Mouse (Mus musculus): ENCODE data around the gene Ctnnd2. TPM values are rescaled to one million over a fixed set of nuclear protein-coding genes. Genes with fewer than 3 reads are reported as not detected.

Ctnnd2 gene
- total RNA-seq, 2 experiments from 2014 or later, result 2.6 to 2.8 TPM

DNA sequence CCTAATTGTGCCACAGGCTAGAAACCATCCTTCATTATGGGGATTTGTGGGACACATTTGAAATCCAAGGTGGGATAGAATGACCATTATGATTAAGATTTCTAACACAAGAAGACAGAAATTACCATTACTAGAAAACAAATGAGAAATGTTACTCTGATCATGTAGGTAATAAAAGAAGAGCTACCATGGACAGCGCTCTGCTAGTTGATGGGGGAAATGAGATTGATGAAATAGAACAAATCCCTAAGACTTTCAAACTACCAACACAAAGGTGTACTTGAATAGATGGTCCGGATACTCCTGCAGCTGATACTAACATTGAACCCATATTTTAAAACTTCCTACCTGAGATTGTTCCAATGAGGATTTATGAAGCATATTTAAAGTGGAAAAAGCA is 68.5 kb downstream of the Ctnnd2 start:
- DNase-seq, result no peak

DNA sequence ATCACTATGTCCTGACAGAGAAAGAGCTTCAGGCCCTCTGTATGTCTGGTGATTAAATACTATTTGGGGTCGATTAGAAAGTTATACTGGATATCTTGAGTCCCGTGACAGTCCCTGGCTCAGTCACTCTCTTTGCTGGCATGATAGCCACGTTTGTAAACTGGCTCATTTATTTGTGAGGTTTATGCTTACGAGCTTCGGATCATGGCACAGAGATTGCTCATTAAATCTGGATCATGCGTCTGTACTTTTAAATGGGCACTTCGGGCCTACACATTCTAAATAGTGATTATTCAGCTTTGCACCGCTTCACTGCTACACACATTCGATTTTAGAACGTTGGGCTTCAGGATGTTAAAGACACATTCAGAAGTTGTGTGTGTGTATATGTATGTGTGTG is 96.4 kb downstream of the Ctnnd2 start:
- no peak for DNase-seq

DNA sequence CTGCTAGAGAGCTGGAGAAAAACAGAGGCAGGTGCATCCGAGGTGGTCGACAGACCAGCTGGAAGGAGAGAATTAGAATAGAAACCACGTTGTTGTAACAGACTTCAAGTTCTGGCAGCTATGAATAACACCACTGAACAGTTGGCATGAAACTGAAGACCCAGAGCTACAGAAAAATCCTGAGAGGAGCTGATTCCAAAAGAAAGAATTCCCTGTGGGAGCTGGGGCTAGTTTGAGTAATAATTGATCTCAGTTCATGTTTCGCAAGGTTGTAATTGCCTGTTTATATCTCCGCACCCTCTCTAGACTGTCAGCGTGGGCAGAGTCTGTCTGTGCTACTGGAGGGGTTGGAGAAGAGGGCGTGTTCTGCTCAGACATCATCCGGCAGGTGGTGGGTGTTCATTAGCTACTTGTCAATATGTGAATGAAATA is 98.8 kb downstream of the Ctnnd2 start:
- DNase-seq, result no peak

DNA sequence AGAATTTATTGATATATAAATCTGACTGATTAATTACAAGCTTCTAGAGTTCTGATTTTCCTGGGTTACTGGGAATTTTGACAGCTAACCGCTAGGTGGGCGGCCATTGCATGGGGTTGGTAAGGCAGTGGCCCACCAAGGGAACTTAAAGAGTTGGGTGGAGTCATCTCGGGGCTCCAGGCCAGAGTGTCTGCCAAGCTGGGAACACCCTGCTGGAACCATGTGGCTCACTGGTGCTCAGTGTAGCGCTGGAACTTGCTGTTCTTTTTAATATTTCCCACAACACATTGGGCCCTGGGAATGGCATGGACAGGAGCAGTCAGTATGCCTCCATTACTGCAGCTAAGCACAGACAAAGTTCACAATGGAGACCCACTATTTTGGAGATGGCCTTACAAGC is 99.9 kb downstream of the Ctnnd2 start:
- no peak for DNase-seq

DNA sequence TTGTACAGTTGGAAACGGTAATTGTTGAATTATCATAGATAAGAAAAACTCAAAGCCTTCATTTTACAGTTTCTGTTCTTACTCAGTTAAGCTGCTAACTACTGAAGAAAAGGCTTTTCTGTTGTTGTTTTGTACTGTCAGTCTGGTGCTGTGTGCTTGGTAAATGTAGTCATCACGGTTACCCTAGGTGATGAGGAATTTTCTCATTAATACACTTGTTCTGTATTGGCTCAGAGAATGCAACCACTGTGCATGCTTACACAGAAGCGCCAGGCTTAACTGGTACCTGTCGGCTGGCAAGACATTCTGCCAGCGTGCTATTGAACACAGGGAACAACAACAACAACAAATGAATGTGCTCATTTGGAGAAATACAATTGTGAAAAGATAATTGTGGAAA is 103.3 kb downstream of the Ctnnd2 start:
- DNase-seq, result no peak

DNA sequence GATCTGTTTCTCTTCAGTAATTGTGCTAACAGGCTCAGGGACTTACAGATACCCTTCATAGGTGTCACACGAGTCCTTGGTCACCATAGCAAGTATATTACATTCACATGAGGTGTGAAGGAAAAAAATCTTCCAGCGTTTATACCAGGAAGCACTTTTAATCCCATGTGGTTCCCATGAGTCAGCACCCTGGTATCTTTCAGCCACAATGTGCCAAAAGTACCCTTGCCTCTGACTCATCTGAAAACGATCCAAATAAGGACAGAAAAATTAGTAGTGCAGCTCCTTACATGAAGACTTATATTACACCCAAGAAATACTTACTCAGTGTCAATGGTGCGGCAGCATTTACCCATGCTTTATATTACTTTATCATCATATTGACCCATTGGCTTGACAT is 104.3 kb downstream of the Ctnnd2 start:
- DNase-seq, result no peak

DNA sequence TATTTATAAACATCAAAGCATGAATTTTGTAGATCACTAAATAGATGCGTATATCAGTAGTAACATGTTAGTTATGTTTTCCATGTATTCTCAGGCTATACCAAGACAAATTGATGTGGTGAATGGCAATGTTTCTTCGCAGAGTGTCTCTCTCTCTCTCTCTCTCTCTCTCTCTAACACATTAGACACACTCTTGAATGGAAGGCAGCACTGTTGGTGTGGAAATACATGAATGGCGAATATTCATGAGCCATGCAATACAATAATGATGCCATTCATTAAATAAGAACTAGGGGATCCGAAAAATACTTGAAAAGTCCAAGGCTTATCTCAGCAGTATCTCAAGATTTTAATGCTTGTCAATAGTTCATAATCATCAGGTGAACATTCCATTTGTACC is 106.2 kb downstream of the Ctnnd2 start:
- DNase-seq, result no peak

DNA sequence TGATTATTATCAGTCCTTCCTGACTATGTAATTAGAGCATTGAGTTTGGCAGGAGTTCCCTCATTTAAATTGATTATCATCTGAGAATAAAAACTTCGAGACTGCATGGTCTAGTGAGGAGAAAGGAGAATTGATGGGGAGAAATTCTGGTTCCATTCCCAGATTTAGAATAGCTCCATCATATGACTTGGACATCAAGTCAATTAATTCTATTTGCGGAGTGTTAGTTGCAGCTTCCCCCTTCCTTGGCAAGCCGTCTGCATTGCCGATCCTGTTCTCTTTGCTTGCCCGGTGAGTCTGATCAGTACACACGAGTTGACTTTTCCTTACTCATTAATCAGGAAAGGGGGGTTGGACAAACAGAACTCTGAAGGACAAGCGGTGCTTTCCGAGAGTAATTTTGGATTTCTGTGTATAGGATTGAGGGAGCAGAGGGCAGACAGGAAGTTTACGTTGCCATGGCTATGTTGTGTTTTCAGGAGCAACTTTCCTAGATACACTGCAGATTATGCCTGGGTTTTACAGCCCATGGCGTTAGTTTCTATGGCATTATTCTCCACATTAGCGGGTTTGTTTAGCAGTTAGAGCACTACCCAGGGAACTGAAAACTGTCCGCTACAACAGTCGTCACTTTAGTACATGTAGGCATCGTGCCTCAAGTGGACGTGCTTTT is 113.3 kb downstream of the Ctnnd2 start:
- no peak for DNase-seq

DNA sequence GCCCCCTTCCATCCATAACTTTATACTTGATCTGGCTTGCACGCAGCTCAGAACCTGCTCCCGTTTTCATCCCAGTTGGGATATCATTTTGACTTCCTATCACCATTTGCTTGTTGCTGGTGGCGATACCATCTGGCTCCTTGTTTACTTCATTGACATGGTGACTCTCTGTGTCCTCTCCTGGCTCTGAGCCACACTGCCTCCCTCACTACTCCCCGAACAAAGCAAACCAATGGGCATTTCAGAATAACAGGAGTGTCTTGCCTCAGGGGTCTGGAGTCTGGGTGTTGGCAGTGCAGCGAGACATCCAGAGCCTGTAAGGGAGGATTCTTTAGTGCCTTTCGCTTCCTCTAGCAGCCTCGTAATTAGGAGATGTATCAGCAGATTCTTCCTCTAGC is 113.9 kb downstream of the Ctnnd2 start:
- no peak for DNase-seq

DNA sequence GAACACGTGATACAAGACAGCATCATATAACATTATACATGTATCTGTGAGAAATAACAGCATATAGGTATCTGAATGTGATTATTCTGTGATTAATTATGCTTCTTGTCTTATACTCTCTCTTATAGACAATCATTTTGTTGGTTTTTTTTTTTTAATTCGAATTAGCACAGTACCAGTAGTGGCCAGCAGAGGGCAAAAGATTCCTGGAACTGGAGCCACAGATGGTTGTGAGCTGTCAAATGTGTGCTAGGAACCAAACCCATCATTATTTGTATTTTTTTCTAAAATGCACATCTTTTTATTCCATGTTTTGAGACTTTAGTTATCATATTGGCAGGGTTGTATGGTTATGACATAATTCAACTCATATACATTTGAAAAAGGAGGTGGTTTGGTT is 130.4 kb downstream of the Ctnnd2 start:
- DNase-seq, result no peak

DNA sequence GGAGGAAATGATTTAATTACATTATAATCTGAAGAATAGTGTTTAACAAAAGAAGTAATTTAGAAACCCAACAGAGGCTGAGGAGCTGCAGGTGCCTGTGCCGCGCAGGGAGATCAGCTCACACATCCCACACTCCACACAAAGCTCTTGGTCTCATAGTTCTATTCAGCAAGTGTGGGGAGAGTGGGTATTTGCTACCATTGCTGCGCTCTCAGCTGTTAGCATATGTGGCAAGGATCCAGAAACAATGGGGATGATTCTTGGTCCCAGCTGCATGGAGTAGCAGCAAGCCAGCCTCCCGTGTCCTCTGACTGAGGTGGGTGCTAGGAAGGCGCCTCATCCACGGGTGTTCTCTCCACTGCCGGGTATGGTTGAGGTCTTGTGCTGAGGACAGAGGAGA is 134.0 kb downstream of the Ctnnd2 start:
- DNase-seq, result no peak

DNA sequence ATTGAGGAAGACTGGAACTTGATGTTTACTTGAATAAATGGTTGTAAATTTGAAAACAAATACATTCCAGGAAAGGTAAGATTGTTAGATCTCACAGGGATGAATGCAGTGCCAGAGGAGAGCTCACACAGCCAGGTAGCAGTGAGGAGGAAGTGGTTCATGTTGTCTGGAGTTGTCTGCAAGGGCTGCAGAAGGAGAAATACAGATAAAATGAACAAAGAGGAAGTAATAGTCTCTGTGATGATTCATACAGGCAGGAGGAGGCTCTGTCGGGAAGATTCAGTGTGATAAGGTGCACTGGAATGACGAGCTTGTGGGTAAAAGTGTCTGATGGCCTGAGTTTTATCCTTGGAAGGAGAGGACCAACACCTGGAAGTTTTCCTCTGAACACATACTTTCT is 150.2 kb downstream of the Ctnnd2 start:
- DNase-seq, result no peak

DNA sequence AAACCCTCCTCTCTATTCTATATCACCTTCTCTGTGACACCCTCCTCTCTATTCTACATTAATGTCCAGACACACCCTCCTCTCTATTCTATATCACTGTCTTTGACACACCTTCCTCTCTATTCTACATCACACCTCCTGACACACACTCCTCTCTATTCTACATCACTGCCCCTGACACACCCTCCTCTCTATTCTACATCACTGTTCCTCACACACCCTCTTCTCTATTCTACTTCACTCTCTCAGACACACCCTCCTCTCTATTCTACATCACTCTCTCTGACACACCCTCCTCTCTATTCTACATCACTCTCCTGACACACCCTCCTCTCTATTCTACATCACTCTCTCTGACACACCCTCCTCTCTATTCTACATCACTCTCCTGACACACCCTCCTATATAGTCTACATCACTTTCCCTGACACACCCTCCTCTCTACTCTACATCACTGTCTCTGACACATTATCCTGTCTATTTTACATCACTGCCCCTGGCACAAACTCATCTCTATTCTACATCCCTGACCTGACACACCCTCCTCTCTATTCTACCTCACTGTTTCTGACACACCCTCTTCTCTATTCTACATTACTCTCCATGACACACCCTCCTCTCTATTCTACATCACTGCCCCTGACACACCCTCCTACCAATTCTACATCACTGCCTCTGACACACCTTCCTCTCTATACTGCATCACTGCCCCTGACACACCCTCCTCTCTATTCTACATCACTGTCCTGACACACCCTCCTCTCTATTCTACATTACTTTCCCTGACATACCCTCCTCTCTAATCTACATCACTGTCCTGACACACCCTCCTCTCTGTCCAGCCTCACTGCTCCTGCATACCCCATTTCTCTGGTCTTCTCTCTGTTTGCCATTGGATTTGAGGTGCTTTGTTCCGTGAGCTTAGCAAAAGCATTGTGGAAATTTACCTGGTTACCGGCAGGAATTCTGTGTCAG is 161.2 kb downstream of the Ctnnd2 start:
- DNase-seq, result no peak

DNA sequence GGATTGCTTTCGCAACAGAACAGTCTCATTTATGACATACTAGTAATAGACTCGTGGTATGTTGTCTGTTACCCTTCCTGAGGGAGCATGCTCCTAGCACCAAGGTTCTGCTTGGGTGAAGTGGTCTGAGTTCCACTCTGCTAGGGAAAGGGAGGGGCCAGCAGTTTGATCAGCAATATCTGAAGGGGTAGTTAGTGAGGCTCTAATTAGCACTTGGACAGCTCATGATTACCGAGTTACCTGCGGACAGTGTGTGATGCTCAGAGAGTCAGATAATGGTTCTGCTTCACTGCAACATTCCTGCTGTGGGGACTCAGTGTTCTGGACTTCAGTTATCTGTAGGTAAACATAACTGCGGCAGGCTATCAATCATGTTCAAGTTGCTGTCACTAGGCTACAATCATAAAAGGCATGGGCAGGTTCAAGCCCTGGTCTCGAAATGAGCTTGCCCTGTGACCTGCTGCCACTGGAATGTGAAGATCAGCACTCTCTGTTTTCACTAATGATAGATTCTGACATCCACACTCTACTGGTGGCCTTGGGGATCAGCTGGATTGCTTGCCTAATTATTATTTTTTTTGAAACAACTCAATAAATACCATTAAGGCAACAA is 166.3 kb downstream of the Ctnnd2 start:
- no peak for DNase-seq

DNA sequence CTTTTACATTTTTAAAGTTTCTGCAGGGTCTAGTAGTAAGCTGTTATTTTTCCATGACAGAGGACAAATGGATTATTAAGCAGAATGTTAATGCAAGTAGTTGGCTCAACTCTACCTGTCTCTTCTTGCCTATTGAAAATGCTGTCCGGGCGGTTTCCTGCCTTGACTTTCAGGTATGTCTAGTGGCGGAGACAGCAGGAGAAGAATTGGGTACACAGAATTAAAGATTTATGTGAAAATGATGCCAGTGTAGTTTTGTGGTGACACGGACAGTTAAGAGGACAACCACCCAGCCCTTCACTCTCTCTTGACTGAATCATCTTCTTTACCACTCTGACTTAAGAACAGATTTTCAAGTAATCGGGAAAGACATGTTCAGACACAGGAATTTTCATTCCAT is 173.4 kb downstream of the Ctnnd2 start:
- no peak for DNase-seq

DNA sequence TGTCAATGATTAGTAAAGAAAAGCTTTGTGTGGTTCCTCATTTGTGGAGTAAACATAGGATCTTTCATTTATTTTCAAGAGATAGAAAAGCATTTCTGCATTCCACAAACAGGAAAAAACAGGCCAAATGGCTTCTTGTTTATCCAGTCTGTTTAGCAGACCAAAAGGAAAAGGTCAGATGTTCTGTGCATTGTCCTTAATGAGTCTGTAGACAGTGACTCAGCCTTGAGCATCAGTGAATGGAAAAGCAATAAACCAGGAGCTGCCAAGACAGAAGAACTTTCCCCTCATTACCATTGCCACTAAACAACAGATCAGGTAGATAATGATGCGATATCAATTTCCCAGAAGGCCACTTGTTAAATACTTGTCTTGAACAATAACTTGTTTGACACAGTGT is 192.1 kb downstream of the Ctnnd2 start:
- DNase-seq, result no peak

DNA sequence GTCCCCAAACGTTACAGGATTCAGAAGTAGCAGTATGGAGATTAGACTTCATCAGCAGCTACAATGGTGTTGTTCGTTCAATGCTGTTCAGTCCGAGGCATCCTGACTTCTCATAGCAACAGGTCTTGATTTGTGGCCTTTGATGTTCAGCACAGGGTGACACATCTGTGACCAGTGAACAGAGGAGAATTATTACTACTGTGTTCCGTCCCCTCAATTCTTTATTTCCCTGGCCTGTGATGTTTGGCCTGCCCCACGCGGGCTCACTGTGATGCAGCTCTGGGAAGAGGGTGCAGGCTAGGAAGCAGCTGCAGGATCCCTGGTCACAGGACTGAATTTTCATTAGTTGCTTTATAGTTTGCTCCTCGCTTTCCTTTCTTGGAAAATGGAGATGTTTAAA is 197.6 kb downstream of the Ctnnd2 start:
- DNase-seq, result no peak

DNA sequence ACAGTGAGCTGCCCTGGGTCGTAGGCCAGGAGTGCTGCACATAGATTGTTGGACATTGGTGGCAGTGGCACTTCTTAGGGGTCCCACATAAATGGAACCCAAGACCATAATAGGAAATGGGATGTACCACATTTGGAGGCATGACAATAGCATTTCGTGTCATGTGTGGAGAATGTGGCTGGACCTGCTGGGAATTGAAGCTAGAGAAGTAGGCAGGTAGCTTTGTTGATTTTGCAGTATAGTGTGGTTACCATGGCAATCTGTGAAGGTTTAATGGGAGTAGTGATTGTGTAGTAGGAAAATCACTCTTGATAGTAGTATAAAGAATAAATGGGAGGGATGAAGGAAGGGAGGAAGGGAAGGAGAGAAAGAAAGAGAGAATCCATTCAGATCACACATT is 198.8 kb downstream of the Ctnnd2 start:
- DNase-seq, result no peak

DNA sequence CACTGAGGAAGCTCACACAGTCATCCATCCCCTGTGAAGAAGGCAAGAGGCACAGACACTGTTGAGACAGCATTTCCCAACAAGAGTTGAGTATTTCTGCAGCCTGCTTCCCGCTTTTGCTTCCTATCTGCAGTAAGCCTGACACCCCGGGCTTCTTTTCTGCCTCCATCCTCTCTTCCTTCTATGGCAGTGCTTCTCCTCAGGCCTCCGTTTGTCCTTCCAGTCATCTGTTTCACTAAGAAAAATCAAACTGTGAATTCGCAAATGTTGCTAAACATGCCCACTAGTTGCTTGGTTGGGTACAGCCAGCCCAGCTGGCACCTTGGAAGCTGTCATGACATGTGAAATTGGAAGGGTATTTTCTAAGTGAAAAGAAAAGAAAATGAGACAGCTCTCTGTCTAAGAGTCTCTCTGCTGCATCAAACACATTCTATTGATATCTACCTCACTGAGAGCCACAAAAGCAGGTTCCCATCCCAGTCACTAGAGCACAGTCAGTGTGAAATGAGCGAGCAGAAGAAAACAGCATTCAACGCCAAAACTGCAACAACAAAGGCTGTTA is 201.3 kb downstream of the Ctnnd2 start:
- DNase-seq, result no peak

DNA sequence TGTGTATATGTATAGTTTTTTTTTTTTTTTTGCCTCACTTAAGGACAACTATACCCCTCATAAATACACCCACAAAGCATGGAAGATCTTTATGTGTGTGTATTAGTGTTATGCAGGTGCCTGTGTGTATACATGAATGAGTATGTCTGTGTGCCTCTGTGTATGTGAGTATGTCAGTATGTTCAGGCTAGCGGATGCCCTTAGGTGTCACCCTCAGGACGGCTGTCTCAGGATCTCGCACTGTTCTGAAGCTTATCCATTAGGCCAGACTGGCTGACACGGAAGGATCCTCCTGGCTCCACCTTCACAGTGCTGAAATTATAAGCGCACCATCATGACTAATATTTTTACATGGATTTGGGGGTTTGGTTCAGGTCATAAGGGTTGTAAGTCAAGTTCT is 202.5 kb downstream of the Ctnnd2 start:
- DNase-seq, result no peak

DNA sequence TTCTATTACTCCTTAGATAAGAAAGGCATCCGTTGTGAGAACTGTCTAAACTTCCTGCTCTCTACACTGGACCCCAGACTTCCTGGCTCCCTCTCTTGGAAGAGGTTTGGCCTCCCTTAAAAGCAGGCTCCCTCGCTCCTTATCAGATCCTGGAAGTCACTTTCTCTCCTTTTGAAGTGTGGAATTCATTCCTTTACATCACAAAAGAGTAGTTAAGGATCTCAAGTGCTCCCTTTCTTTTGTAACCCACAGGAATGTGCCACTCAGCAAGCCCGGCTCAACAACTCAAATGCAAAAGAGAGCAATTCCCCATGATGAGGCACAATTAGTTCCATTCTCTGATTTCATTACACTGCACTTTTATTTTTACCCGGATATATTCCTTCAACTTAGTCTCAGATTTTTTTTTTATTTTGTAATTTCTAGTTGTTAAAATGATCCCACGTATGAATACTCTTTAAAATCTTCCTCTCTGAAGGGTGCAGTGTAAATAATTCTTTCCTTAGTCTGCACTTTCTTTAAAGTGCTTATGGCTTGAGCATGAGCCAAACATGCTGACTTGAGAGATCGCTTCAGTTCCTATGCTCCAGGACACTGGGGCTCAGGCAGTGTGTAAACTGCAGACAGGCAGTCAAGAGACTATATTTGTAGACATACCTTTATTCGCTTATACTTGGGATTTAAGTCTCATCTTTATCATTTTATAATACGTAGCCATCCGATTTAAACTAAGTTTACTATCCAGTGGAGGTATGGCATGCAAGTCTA is 210.9 kb downstream of the Ctnnd2 start:
- no peak for DNase-seq

DNA sequence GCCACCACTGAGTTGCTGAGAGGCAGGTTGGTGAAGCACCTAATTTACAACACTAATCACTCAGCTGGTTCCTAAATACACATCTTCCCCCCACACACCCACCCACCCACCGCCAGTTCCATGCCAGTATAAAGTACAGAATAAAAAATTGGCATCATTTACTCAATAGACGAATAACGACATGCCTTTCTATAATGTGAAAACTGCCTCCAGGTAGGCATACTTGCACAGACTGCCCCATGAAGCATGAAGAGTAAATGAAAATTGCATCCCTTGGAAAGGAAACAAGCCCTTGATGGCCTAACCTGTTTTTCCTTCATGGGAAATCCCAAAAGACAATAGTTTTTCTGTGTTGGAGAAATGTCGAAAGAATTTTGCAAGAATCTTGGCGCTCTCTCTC is 212.0 kb downstream of the Ctnnd2 start:
- DNase-seq, result no peak

Measured in adrenal gland, postnatal 36 days (tissue).